Mouse (Mus musculus) T-helper 1 cell (primary cell): ENCODE data around the gene Tlcd1.
"Not testable (repeated sequence)": the region's sequence is repeated elsewhere in the genome, so short reads cannot be mapped to it uniquely, and the experiment has no call there.

Source experiments
- in situ Hi-C: fragments of 300-600 bp; cut with MboI, MseI; formaldehyde crosslinking; loops from one replicate; pipeline ENCODE4 v1.15.1; 2025; ENCODE audit warnings: high pct_unique_total_duplicates

Tlcd1 gene

DNA sequence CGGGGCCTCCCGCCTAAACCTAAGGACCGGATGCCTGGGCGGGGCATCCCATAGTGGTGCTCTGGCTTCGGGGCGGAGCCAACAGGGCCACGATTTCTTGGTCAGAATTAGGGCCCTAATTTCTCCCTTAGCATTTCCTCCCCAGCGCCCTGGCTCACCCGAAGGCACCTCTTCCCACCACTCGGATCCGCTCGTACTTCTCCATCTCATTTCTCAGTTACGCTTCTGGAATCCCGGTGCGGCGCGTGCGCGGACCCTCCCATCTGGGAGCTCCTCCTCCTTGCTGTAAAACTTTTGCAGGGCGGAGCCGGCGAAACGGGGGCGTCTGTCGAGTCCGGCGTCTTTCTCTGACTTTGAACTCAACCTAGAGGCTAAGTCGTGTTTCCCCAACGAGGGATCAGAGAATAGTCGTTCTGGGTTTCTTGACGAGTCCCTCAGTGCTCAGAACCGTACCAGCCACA lies at the start of gene Tlcd1, which contains the start of gene Nek8:
Gene Tlcd1 (plus strand): TSS at position 310 of the 461 bp plus-strand sequence.
Gene Nek8 (minus strand): TSS at position 274 of the 461 bp plus-strand sequence.
- in situ Hi-C loops, result no loop called here

DNA sequence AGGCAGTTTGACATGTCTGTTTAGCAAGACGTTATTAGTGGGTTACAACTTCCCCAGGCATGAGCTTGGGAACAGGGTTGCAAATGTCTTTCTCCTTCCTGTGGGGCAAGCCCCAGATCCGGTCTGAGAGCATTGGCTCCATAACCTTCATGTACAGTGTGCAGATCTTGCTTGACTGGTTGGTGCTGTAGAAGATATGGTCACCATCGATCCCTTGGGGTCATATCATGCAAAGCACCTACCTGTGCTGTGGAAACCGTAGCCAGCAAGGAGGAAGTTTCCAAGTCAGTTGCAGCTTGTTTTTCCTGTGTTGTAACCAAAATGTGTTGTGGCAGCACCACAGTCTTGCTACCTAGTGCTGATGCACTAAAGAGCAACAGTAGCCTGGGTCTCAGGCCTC lies 49.8 kb upstream of the Tlcd1 start:
- in situ Hi-C loops, result no loop called here

DNA sequence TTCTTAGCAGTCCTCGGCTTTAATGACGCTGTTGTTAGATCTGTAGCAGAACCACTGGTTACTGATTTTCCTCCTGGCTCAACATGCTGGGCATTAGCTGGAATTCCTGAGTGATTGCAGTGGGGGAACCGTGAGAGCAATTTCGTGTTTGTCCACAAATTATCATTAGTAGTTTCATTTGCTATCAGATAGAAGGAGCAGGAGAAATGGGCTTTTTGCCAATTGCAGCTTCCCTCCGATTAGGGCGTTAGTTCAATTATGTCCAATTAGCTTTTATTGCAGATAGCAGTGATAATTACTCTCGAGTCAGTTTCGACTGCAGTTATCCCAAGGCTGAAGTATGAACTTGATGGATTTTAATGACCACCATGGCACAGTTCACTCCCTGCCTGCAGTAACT lies 47.1 kb upstream of the Tlcd1 start:
- in situ Hi-C loops, result no loop called here

GRCm38 (mm10) chr11:78133915-78134314 lies 42.6 kb upstream of the Tlcd1 start:
- in situ Hi-C loops, result no loop called here

GRCm38 (mm10) chr11:78134344-78134743 lies 42.2 kb upstream of the Tlcd1 start:
- in situ Hi-C loops, result no loop called here

DNA sequence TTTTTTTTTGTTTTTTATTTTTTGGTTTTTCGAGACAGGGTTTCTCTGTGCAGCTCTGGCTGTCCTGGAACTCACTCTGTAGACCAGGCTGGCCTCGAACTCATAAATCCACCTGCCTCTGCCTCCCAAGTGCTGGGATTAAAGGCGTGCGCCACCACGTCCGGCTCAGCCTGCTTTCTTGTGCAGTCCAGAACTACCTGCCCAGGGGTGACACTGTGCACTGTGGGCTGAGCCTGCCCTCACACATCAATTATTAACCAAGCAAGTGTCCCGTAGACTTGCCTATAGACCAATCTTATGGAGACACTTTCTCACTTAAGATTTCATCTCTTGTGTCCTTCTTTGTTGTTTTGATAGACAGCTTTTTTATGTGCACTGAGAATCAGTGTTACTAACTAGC lies 41.2 kb upstream of the Tlcd1 start:
- in situ Hi-C loops, result not testable (repeated sequence)

GRCm38 (mm10) chr11:78136132-78136531 lies 40.4 kb upstream of the Tlcd1 start:
- in situ Hi-C loops, result no loop called here

DNA sequence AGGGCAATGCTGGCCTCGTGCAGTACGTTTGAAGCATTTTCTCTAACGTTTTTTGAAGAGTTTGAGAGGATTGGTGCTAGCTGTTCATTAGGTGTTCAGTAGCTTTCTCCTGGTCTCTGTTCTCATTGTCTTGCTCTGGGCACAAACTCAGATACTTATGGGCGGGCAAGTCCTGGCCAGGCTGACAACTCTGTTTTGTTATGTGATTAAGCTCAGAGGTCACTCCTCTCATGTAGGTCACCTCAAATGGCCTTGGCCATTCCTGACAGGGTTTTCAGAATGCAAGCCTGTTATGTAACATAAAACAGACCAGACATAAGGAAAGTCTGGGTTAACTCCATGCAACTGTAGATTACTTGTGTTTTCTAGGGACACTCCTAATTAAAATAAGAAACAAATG lies 38.9 kb upstream of the Tlcd1 start:
- in situ Hi-C loops, result no loop called here

- in situ Hi-C loops, result no loop called here
Measured at GRCm38 (mm10) chr11:78138023-78138422, 38.5 kb upstream of the Tlcd1 start.

- in situ Hi-C loops, result no loop called here
Measured at GRCm38 (mm10) chr11:78140665-78141064, 35.8 kb upstream of the Tlcd1 start.

DNA sequence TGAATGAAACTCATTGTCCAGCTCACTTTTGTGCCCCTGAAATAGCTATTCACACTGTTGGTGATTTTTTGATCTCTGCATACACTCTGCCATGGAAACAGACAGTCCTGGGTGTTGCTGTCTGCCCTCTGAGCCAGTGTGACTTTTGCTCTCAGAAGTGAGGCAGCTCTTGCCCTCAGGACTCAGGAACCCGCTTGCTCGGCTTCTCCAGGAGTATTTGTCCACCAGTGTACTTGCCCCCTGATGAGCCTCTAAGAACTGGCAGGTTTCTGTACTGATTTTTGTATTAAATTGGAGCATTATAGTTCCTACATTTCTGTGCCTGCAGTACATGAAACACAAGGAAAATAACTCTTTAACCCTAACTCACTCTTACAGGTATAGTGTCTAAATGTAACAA lies 33.0 kb upstream of the Tlcd1 start:
- in situ Hi-C loops, result no loop called here

GRCm38 (mm10) chr11:78146168-78146567 lies 30.3 kb upstream of the Tlcd1 start:
- in situ Hi-C loops, result no loop called here

DNA sequence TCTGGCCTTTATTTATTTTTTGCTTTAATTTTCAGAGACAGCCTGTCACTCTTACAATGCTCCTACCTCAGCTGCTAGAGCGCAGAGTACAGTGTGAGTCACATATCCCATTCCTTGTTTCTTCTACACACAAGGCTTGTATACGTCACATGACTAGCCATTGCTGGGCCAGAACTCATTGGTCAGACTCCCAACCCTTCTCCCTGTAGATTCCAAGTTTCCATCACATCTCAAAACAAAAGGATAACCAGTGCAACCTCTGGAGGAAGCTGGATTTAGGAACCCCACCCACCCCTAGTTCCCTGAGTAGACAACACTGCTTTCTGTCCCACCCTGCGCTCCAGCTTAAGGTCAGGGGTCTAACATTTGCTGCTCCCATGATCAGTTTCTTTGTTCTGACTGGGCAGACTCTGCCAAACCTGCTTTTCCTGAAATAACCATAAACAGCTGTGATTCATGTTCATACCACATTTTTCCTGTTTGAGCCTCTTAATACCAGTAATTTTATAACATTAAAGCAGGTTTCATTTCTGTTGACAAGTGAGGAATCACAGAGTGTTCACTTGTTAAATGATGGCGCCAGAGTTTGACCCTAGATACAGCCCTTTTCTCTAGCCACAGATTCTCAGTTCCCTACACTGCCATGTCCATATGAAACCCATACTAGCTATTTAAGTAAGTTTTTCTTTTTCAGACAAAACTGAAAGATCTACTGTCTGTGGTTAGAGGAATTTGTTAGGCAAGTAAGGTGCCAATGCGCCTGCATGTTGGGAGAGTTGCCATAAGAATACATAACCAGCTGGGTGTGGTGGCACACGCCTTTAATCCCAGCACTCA lies 29.6 kb upstream of the Tlcd1 start:
- in situ Hi-C loops, result no loop called here

DNA sequence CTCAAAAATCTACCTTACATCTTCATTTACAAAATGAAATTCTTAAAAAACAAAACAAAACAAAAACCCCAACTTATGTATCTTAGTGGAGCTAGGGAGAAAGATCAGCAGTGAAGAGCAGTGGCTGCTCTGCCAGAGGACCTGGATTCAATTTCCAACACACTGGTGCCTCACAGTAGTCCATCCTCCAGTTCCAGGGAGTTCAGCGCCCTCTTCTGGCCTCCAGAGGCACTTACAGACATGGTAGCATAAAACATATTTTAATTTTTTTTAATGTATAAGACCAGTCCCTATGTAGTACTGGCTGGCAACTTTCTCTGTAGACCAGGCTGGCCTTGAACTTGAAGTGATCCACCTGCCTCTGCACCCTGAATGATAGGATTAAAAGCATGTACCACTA lies 25.4 kb upstream of the Tlcd1 start:
- in situ Hi-C loops, result no loop called here

GRCm38 (mm10) chr11:78152299-78153231 lies 23.9 kb upstream of the Tlcd1 start:
- in situ Hi-C loops, result no loop called here

GRCm38 (mm10) chr11:78153778-78154177 lies 22.7 kb upstream of the Tlcd1 start:
- in situ Hi-C loops, result no loop called here

GRCm38 (mm10) chr11:78155674-78156073 lies 20.8 kb upstream of the Tlcd1 start:
- in situ Hi-C loops, result no loop called here

DNA sequence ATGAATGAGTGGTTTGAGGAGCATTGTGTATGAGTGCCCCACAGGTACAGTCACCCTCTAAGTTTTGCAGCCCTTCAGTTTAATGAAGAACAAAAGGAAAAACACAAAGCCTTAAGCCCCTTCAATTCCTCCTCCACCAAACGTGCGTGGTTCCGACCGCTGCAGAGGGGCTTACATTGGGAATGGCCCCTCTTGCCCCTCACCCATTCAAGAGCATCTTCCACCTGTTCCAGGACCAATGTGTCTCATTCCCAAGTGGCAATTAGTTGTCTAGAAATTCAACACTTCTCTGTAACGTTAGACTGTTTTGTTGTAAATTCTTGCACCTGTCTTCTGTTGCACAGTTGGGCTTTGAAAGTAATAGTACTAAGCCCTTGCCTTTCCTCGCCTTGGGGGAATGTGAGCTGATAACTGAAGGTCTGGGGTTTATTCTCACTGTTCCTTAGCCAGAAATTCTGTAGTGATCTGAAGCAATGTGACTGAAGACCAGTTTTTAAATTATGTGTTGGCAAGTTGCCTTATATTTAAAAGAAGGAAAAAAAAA lies 20.3 kb upstream of the Tlcd1 start:
- in situ Hi-C loops, result no loop called here

- in situ Hi-C loops, result no loop called here
Measured at GRCm38 (mm10) chr11:78159096-78159495, 17.4 kb upstream of the Tlcd1 start.

DNA sequence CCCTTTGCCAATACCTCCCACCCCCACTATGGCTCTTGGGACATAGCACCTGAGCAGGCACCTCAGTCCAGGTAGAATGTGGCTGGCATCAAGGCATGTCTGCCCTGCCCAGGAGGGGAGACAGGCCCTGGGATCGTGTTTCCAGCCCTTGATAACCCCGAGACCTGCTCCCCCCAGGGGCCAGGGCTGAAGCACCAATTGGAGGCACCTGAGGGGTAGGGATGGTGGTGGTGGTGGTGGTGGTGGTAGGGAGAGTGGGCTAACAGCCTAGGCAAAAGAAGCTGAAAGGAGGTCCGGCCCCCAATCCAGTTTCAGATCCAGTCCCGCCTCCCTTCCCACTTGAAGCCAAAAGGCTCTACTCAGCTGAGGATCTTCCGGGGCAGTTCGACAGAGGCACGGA lies 17.0 kb upstream of the Tlcd1 start:
- in situ Hi-C loops, result no loop called here

- in situ Hi-C loops, result loop anchor here (5.0 kb wide), 1 partner anchor 48 kb away; no protein-coding TSS in a partner anchor
Measured at GRCm38 (mm10) chr11:78160171-78160570, 16.3 kb upstream of the Tlcd1 start.

- in situ Hi-C loops, result loop anchor here (5.0 kb wide), 1 partner anchor 48 kb away; no protein-coding TSS in a partner anchor
Measured at GRCm38 (mm10) chr11:78160675-78161074, 15.8 kb upstream of the Tlcd1 start.
